Mouse (Mus musculus) layer of hippocampus, adult 8-10 months (tissue): ENCODE data around the gene Sox12. TPM values are rescaled to one million over a fixed set of nuclear protein-coding genes. Genes with fewer than 3 reads are reported as not detected.

ENCODE experiments used
- DNase-seq, 2 experiments: peaks; one replicate each; pipeline ENCODE4 v3.0.0; 2022; ENCODE audit warnings: low spot score in 2 of 2
- total RNA-seq, 4 experiments: library from RNA; stranded (reverse); gene quantifications; 2 replicates each; pipeline ENCODE4 v1.2.4; 2022

The Sox12 gene
- total RNA-seq, 4 experiments from 2014 or later: 13.7 to 17.3 (median 16.5) TPM

DNA sequence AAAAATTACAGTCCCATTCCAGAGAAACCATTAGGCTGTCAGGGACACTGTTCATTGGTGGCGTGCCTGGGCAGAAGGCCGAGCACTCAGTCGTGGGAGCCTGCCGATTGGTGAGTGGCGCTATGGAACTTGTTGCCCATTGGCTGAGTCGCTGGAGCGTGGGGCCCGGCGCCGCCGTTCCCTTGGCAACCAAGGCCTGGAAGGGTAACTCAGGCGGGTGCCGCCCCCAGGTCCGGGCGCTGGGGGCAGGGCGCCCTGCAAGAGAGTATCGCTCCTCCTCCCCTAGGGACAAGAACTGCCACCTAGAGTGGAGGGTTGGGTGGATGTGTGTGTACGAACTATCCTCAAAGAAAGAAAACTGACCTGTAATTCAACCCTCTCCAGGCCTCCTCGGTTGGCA lies 8.3 kb upstream of the Sox12 start:
- DNase-seq: peak; percentile 96 to 98

DNA sequence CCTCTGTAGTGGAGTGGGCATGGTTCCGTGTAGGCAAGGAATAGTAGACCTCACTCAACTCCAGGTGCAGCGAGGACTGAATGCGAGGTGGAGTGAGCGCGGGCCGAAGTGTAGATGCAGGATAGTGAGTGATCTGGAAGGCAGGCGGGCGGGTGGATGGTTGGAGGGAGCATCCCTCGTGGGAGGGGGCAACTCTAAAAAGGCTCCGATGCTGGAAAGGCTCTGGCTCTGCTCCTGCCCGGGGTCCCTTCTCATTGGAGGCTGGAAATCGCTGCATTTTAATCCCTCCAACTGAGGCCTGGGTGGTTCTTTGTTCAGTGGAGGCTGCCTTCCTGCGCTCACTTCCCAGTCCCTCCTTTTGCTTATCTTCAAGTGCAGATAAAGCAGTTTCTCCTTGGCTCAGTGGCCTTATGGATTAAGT lies 1.3 kb upstream of the Sox12 start:
- no peak for DNase-seq

- peak; percentile 87 to 91 for DNase-seq
These were observed 828 bp upstream of the Sox12 start for GRCm38 (mm10) chr2:152398691-152399090.

DNA sequence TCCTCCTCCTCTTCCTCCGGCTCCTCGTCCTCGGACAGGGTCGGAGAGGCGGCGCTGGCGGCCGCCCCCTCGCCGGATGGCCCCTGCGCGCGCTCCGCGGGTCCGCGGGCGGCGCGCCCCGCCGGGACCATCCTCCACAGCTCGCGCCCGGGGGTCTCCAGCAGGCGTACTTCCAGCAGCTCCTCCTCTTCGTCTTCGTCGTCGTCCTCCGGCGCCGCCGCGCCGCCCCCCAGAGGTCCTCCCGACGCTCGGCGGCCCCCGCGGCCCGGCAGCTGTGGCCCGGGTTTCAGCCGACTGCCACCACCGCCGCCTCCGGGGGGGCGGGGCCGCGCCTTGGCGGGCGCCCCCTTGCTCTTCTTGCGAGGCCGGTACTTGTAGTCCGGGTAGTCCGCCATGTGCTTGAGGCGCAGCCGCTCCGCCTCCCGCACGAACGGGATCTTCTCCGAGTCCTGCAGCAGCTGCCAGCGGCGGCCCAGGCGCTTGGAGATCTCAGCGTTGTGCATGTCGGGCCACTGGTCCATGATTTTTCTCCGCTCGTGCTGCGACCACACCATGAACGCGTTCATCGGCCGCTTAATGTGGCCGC lies 766 bp downstream of the Sox12 start:
- peak; percentile 80 to 86 for DNase-seq

- peak; percentile 87 to 93 for DNase-seq
These were observed 1.5 kb downstream of the Sox12 start for GRCm38 (mm10) chr2:152396110-152397003.

DNA sequence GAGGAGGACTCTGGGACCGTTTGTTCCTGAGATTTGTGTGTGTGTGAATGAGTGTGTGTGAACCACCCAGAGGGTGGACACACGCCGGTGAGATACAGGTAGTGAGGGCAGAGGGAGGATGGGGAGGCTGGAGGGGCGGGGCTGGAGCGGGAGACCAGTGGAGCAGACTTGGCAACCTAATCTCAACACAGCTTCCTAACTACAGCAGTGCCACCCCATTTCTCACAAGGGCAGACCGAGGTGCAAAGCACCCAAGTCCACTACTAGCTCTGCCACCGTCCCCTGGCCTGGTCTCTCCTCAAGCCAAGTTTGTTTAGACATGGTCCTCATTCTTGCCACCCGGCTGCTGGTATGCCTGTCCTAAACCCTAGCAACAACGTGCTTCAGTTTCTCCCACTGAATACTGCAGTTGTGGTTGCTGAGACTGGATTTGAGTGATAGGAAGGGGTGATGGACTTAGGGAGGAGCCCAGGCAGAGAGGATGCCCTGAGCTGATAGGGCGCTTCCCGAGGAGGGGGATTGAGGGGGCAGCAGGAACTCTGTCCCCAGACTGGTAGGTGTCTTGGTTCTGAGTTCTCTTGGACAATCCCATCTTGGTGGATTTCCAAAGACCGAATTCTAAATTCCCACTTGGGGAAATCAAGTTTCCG lies 2.5 kb downstream of the Sox12 start:
- DNase-seq: no peak

GRCm38 (mm10) chr2:152393225-152394017 lies 4.4 kb downstream of the Sox12 start:
- DNase-seq: no peak

- DNase-seq: peak in 1 of 2 experiments; percentile 57
These were observed 5.1 kb downstream of the Sox12 start for GRCm38 (mm10) chr2:152392786-152393185.

DNA sequence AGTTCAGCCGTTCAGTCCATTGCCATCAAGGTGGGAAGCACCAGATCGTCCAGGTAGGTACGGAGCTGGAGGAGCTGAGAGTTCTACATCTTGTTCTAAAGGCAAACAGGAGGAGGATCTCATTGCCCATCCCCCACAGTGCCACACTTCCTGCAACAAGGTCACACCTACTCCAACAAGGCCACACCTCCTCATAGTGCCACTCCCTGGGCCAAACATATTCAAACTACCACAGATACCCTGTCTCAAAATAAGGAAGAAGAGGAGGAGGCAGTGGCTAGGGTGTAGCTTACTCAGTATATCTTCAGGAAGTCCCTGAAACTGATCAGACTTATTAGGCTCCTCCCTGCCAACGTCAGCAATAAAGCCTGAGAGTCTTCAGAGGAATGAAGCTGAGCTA lies 13.7 kb downstream of the Sox12 start:
- no peak for DNase-seq

- peak in 1 of 2 experiments; percentile 45 for DNase-seq
These were observed 21.5 kb downstream of the Sox12 start, which contains the start of gene Nrsn2 for GRCm38 (mm10) chr2:152376345-152376741. TSS of gene Nrsn2 (minus strand) at chr2:152376638.

GRCm38 (mm10) chr2:152375652-152376344 lies 22.1 kb downstream of the Sox12 start:
- DNase-seq: peak; percentile 44 to 54

DNA sequence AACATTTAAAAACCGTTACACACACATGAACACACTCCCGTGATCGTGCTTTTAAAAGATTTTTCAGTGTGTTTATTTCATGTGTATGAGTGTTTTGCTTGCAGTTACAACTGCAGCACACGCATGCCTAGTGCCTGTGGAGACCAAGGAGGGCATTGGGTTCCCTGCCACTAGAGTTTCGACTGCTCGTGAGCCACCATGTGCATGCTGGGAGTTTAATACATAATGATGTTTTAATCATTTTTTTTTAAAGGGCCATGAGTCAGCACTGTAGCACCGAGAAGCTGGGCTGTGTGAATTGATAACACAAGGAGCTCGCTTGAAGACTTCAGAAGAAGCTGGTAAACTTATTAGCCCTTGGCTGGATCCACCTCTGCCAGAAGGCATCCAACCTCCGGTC lies 24.3 kb downstream of the Sox12 start:
- DNase-seq: no peak

DNA sequence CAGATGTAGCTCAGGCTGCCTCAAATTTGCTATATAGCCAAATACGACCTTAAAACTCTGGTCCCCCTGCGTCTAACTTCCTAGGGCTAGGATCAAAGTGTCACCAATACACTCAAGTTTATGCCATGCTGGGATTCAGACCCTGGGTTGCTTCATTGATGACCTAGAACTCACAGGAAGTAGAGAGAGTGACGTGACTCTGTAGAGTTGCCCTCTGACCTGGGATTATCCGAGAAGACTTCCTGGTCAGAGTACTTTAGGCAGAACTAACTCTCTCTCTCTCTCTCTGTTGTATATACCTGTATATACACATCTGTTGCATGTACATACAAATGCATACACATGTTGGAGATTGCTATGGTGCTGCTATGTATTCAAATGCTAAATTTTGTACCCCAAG lies 25.2 kb downstream of the Sox12 start:
- DNase-seq: no peak

GRCm38 (mm10) chr2:152372104-152372503 lies 25.8 kb downstream of the Sox12 start:
- no peak for DNase-seq

DNA sequence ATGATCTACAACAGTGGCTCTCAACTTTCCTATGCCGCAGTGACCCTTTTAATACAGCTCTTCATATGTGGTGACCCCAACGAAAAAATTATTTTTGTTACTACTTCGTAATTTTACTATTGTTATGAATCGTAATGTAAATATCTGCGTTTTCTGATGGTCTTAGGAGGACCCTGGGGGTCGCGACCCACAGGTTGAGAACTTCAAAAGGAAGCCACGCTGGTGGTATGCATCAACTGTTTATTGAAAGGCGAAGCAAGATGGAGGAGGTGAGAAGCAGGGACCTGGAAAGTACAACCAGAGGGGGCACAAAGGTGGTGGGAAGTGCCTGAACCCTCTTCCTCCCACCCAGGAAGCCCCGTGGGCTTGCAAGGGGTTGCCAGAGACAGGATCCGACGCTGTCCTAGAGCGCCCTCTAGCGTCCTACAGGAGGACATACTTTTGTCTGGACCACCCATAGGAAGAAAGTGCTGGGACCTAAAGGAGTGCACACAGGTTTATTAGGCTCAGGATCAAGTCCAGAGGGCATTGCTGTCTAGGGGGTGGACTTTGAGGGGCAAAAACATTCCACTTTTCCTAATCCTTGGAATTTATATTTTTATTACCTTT lies 29.2 kb downstream of the Sox12 start:
- DNase-seq: no peak

GRCm38 (mm10) chr2:152367917-152368316 lies 29.9 kb downstream of the Sox12 start:
- no peak for DNase-seq

GRCm38 (mm10) chr2:152363245-152364147 lies 34.4 kb downstream of the Sox12 start:
- peak; percentile 53 to 63 for DNase-seq

DNA sequence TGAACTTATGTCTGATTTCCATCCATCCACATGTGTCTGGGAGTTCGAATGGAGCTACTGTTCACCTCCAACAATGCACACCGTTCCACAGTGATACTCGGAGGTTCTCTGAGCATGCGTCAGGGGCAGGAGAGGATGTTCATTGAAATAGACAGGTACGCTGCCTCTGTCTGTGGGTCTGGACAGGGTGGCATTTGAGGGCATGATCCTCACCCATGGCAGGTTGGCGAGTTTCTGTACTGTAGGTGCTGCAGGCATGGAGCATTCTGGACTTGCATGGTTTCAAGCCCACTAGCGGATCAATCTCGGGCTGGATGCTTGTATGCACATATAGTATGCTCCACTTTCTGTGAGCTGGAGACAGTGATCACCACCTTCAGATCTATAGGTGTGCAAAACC lies 36.7 kb downstream of the Sox12 start:
- no peak for DNase-seq

DNA sequence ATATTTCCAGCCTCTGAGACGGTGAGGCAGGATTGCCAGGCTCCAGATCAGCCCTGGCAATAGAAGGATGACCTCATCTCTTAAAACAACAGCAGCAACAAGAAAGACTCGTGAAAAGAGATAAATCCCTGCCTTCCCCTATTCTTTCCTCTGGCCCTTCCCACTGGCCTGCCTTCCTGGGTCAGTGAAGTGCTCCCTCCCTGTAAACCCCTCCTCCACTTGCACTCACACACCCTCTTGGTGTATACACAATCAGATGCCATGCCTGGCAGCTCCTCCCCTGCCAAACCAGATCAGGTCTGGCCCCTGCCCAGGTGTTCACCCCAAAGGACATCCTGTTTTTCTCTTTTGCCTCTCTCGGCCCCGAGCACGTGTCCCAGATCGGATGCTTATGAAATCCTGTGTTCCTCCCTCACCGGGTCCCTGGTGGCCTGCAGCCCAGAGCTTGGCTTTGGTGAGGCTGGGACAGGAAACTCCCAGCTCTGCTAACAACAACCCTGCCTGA lies 37.5 kb downstream of the Sox12 start:
- no peak for DNase-seq
